Mouse (Mus musculus) liver, postnatal 0 days (tissue): ENCODE measurements around the gene Chrne. TPM values are rescaled to one million over a fixed set of nuclear protein-coding genes. Genes with fewer than 3 reads are reported as not detected.

ENCODE experiments used
- ATAC-seq: fragments of 200-750 bp; cut with Nextera tagmentation; 2 replicates; pipeline ENCODE4 v1.8.0; 2017; ENCODE audit warnings: mild to moderate bottlenecking, moderate library complexity
- DNase-seq: peaks from one replicate; pipeline ENCODE4 v3.0.0-alpha.2; 2016
- H3K27ac ChIP-seq: fragments of 300-500 bp; sonication (generic); 2 replicates; pipeline ENCODE4 v1.5.1; 2014; ENCODE audit warnings: antibody characterized with exemption, moderate library complexity, mild to moderate bottlenecking, low read depth
- H3K27me3 ChIP-seq: fragments of 300-500 bp; sonication (generic); 2 replicates; pipeline ENCODE4 v1.6.1; 2014; ENCODE audit warnings: low read length, control low read depth, mixed read lengths; ENCODE audit not compliant: insufficient read depth
- H3K36me3 ChIP-seq: fragments of 300-500 bp; sonication (generic); replicated peaks from 2 replicates; pipeline ENCODE4 v1.6.1; 2014; ENCODE audit warnings: mild to moderate bottlenecking, control low read depth, low read length, moderate library complexity, mixed read lengths; ENCODE audit not compliant: insufficient read depth
- H3K4me1 ChIP-seq: fragments of 300-500 bp; sonication (generic); 2 replicates; pipeline ENCODE4 v1.6.1; 2014; ENCODE audit warnings: antibody characterized with exemption, mild to moderate bottlenecking, control low read depth; ENCODE audit not compliant: insufficient read depth
- H3K4me2 ChIP-seq: fragments of 300-500 bp; sonication (generic); 2 replicates; pipeline ENCODE4 v1.6.1; 2014; ENCODE audit warnings: low read depth, mild to moderate bottlenecking, low read length, moderate library complexity, mixed read lengths
- H3K4me3 ChIP-seq: fragments of 300-500 bp; sonication (generic); 2 replicates; pipeline ENCODE4 v1.5.1; 2014; ENCODE audit warnings: low read depth, low read length
- H3K9ac ChIP-seq: fragments of 300-500 bp; sonication (generic); replicated peaks from 2 replicates; pipeline ENCODE4 v1.6.1; 2014; ENCODE audit warnings: mild to moderate bottlenecking, moderate library complexity
- H3K9me3 ChIP-seq: fragments of 300-500 bp; sonication (generic); 2 replicates; pipeline ENCODE4 v1.6.1; 2016; ENCODE audit warnings: mild to moderate bottlenecking, control low read depth, low read length, mixed read lengths
- CTCF ChIP-seq: sonication (generic); IDR thresholded peaks from 2 replicates; pipeline ENCODE4 v1.5.1; 2016; ENCODE audit warnings: antibody characterized with exemption, low read depth
- EP300 ChIP-seq: IDR thresholded peaks from 2 replicates; pipeline ENCODE4 v1.6.1; 2016; ENCODE audit warnings: antibody characterized with exemption, low read depth, mild to moderate bottlenecking
- WGBS: fragments of 180-500 bp; shearing (Covaris S2); extraction: QIAGEN DNeasy Blood & Tissue Kit; methylation state at CpG from one replicate; pipeline ENCODE4 v1.1.7; 2014; ENCODE audit not compliant: insufficient replicate concordance; 5-methylcytosine and 5-hydroxymethylcytosine counted together
- polyA plus RNA-seq: library from polyadenylated mRNA; unstranded; fragments of >200 nt; fragmentation: Nextera tagmentation; extraction: Ambion mirVana; gene quantifications from 2 replicates; pipeline ENCODE4 v1.2.1, GENCODE M21; 2015

The Chrne gene
- polyA plus RNA-seq, 1 experiment from 2014 or later, result 0.19 TPM

- DNase-seq (no peak), ATAC-seq (no peak)
- Histone ChIP-seq H3K27me3 (no peaks in the 10 kb centered on the region), H3K27ac (no peak overlapping the region), H3K36me3 (no peaks in the 10 kb centered on the region), H3K4me3 (no peak overlapping the region), H3K4me1 (peaks cover 4% of the 10 kb centered on the region; the same call in 1 of the 2 replicates), H3K9me3 (no peaks in the 10 kb centered on the region), H3K9ac (no peak overlapping the region), H3K4me2 (no peak overlapping the region)
- TF ChIP-seq EP300 (no peak), CTCF (peak; percentile 49)
- WGBS, result 80% methylated on average over 10 of the region's 10 CpGs
These were observed 4.2 kb upstream of the Chrne start for GRCm38 (mm10) chr11:70623053-70623742.

DNA sequence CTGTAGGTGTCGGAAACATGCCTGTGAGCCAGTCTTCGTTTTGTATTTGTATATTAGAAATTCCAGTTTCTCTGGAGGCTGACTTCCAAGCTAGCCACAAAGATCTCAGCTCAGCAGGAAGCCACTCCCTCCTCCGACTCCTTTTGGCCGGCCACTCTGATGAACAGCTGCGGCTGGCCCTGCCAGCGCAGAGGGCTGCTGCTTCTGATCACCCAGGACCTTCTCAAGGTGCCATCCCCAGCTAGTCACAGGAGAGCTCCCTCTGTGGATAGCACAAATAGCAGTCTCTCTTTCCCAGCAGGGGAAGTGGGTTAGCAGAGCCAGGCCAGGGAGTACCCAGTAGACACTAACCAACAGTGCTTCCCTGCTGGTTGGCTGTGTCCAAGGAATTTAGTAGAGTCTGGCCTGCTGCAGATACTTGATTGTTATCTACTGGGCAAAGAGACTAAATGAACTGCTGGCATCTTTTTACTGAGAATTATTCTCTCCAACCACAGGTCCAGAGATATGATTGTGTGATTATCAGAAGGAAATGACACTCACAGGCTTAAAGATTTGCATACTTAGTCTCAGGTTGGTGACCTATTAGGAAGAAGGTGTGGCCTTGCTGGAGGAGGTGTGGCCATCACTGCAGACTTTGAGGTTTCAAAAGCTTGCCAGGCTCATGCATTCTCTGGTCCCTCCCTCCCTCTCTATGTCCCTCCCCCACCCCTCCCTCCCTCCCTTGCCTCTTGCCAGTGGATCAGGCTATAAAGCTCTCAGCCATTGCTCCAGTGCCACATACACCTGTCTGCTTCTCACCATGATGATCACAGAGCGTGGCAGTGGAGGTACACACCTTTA is 3.2 kb upstream of the Chrne start:
- no peak overlapping the region for H3K4me3 ChIP-seq
- H3K4me1 ChIP-seq, result peaks cover 4% of the 10 kb centered on the region; the same call in 1 of the 2 replicates
- DNase-seq (no peak), ATAC-seq (peak; percentile 59)
- no peak overlapping the region for H3K9ac ChIP-seq
- TF ChIP-seq CTCF (no peak), EP300 (no peak)
- no peaks in the 10 kb centered on the region for H3K36me3 ChIP-seq
- H3K4me2 ChIP-seq, result no peak overlapping the region
- no peaks in the 10 kb centered on the region for H3K27me3 ChIP-seq
- 62% methylated on average over 7 of the region's 7 CpGs for WGBS
- no peak overlapping the region for H3K27ac ChIP-seq
- H3K9me3 ChIP-seq, result no peaks in the 10 kb centered on the region

- ATAC-seq (no peak; the same call in 1 of the 2 replicates), DNase-seq (no peak)
- TF ChIP-seq CTCF (no peak), EP300 (no peak)
- Histone ChIP-seq H3K36me3 (peaks cover 11% of the 10 kb centered on the region), H3K27me3 (no peaks in the 10 kb centered on the region), H3K9me3 (no peaks in the 10 kb centered on the region), H3K4me2 (peak within 1 kb of the TSS; percentile 93), H3K4me3 (peak within 1 kb of the TSS; percentile 49), H3K9ac (peak within 1 kb of the TSS; percentile 59), H3K27ac (no peak within 1 kb of the TSS), H3K4me1 (peaks cover 14% of the 10 kb centered on the region)
- WGBS, result 18% methylated on average over 21 of the region's 21 CpGs
These were observed 3.4 kb downstream of the Chrne start, which contains the start of gene 4930544D05Rik for GRCm38 (mm10) chr11:70615516-70616093. 4930544D05Rik (plus strand) TSS chr11:70615848.

- TF ChIP-seq CTCF (0 out of 2 replicates have a peak, but pooled peaks have one; percentile 17), EP300 (no peak)
- Histone ChIP-seq H3K9me3 (no peaks in the 10 kb centered on the region), H3K4me1 (peaks cover 14% of the 10 kb centered on the region), H3K4me2 (peak overlapping the region; percentile 93), H3K9ac (peak overlapping the region; percentile 59), H3K27me3 (no peaks in the 10 kb centered on the region), H3K36me3 (peaks cover 15% of the 10 kb centered on the region), H3K4me3 (peak overlapping the region; percentile 49), H3K27ac (no peak overlapping the region)
- under 1% methylated on average over 17 of the region's 17 CpGs for whole genome bisulfite sequencing
- DNase-seq, result peak; percentile 74
- ATAC-seq, result peak; percentile 82
These were observed 3.9 kb downstream of the Chrne start for GRCm38 (mm10) chr11:70615074-70615473.

DNA sequence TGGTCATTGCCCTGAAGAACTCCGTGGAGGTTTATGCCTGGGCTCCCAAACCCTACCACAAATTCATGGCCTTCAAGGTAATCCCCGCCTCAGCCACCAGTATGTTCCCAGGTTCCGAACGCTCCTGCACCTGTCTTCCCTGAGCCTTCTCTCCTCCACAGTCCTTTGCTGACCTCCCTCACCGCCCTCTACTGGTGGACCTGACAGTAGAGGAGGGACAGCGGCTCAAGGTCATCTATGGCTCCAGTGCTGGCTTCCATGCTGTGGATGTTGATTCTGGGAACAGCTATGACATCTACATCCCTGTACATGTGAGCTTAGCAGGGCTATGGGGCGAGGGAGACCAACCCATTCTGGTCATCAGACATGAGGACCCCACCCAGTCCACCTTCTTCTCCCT is 6.5 kb downstream of the Chrne start:
- TF ChIP-seq CTCF (peak; percentile 39), EP300 (no peak)
- WGBS, result 77% methylated on average over 7 of the region's 7 CpGs
- ATAC-seq (no peak), DNase-seq (no peak)
- Histone ChIP-seq H3K9ac (no peak overlapping the region), H3K4me2 (no peak overlapping the region), H3K27me3 (no peaks in the 10 kb centered on the region), H3K36me3 (peaks cover 27% of the 10 kb centered on the region), H3K4me3 (no peak overlapping the region), H3K4me1 (peaks cover 14% of the 10 kb centered on the region), H3K9me3 (no peaks in the 10 kb centered on the region), H3K27ac (no peak overlapping the region)

- no peaks in the 10 kb centered on the region for H3K9me3 ChIP-seq
- no peaks in the 10 kb centered on the region for H3K27me3 ChIP-seq
- peaks cover 11% of the 10 kb centered on the region for H3K4me1 ChIP-seq
- no peak for TF ChIP-seq CTCF
- TF ChIP-seq EP300, result no peak
- ATAC-seq (no peak), DNase-seq (no peak)
- H3K36me3 ChIP-seq, result peaks cover 36% of the 10 kb centered on the region
- WGBS, result 79% methylated on average over 4 of the region's 4 CpGs
- H3K27ac ChIP-seq, result no peak overlapping the region
- H3K9ac ChIP-seq, result no peak overlapping the region
- no peak overlapping the region for H3K4me2 ChIP-seq
- H3K4me3 ChIP-seq, result no peak overlapping the region
These were observed 8.3 kb downstream of the Chrne start for GRCm38 (mm10) chr11:70610752-70611151.
